Mouse (Mus musculus) intestine, embryonic 14.5 days (tissue): ENCODE data around the gene Srp14. TPM values are rescaled to one million over a fixed set of nuclear protein-coding genes. Genes with fewer than 3 reads are reported as not detected.

ENCODE experiments used
- ATAC-seq: fragments of 200-750 bp; cut with Nextera tagmentation; replicated peaks from 2 replicates; pipeline ENCODE4 v1.8.0; 2017; ENCODE audit warnings: low read depth, moderate number of reproducible peaks, moderate TSS enrichment, moderate library complexity; ENCODE audit not compliant: low FRiP score, low TSS enrichment
- DNase-seq: peaks from one replicate; pipeline ENCODE4 v3.0.0-alpha.2; 2018; ENCODE audit warnings: low spot score
- H3K27ac ChIP-seq: fragments of 300-500 bp; sonication (generic); 2 replicates; pipeline ENCODE4 v1.5.1; 2014; ENCODE audit warnings: low read depth, mild to moderate bottlenecking, control low read depth
- H3K27me3 ChIP-seq: fragments of 300-500 bp; sonication (generic); replicated peaks from 2 replicates; pipeline ENCODE4 v1.6.1; 2014; ENCODE audit warnings: low read length, control low read depth; ENCODE audit not compliant: control insufficient read depth, insufficient read depth
- H3K36me3 ChIP-seq: fragments of 300-500 bp; sonication (generic); 2 replicates; pipeline ENCODE4 v1.6.1; 2014; ENCODE audit warnings: low read length, control low read depth; ENCODE audit not compliant: control insufficient read depth, insufficient read depth
- H3K4me1 ChIP-seq: fragments of 300-500 bp; sonication (generic); replicated peaks from 2 replicates; pipeline ENCODE4 v1.6.1; 2014; ENCODE audit warnings: low read length, control low read depth, mixed read lengths; ENCODE audit not compliant: control insufficient read depth, insufficient read depth
- H3K4me2 ChIP-seq: fragments of 300-500 bp; sonication (generic); 2 replicates; pipeline ENCODE4 v1.6.1; 2014; ENCODE audit warnings: low read length
- H3K4me3 ChIP-seq: fragments of 300-500 bp; sonication (generic); 2 replicates; pipeline ENCODE4 v1.5.1; 2014; ENCODE audit warnings: low read depth, low read length, control low read depth, mixed read lengths
- H3K9ac ChIP-seq: fragments of 300-500 bp; sonication (generic); 2 replicates; pipeline ENCODE4 v1.6.1; 2014; ENCODE audit warnings: mild to moderate bottlenecking, low read length
- H3K9me3 ChIP-seq: fragments of 300-500 bp; sonication (generic); 2 replicates; pipeline ENCODE4 v1.6.1; 2016; ENCODE audit warnings: low read length, control low read depth; ENCODE audit not compliant: control insufficient read depth
- WGBS: fragments of 180-500 bp; shearing (Covaris S2); extraction: QIAGEN DNeasy Blood & Tissue Kit; methylation state at CpG from one replicate; pipeline ENCODE4 v1.1.7; 2014; 5-methylcytosine and 5-hydroxymethylcytosine counted together
- polyA plus RNA-seq: library from polyadenylated mRNA; unstranded; fragments of >200 nt; fragmentation: Nextera tagmentation; extraction: Ambion mirVana; gene quantifications from 2 replicates; pipeline ENCODE4 v1.2.1, GENCODE M21; 2014

The Srp14 gene
- polyA plus RNA-seq, 1 experiment from 2014 or later, result 203 TPM

DNA sequence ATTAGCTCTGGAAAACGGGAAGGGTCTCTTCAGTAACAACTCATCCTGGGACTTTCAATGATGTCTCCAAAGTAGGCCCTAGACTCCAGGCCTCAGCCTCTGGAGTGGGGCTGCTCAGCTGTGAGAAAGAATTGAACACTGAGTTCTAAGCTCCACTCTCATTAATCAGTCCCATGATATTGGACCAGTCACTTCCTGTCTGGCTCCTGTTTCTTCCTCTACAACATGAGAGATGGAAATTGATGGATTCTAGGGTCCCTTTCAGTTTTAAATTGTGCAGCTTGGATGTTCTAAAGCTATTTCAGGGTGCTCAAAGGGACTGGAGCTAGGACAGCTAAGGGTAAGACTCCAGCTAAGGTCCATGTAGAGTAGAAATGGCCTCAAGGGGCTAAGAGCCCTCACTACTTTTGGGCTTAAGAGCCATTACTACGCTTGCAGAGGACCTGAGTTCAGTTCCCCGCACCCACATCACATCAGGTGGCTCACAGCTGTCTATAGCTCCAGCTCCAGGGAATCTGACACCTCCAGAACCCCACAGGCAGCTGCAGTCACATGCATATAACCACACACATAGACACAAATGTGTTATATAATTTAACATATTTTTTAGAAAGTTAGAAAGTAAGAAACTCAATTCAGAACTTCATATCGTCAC, 12.4 kb upstream of the Srp14 start:
- no peaks in the 10 kb centered on the region for H3K9me3 ChIP-seq
- no peak for ATAC-seq
- H3K27me3 ChIP-seq, result no peaks in the 10 kb centered on the region
- peaks cover 17% of the 10 kb centered on the region for H3K4me1 ChIP-seq
- H3K9ac ChIP-seq, result no peak overlapping the region
- no peak overlapping the region for H3K4me2 ChIP-seq
- no peak for DNase-seq
- 80% methylated on average over 4 of the region's 4 CpGs for WGBS
- peak overlapping the region; percentile 3; the same call in 1 of the 2 replicates for H3K27ac ChIP-seq
- H3K36me3 ChIP-seq, result no peaks in the 10 kb centered on the region
- no peak overlapping the region for H3K4me3 ChIP-seq

DNA sequence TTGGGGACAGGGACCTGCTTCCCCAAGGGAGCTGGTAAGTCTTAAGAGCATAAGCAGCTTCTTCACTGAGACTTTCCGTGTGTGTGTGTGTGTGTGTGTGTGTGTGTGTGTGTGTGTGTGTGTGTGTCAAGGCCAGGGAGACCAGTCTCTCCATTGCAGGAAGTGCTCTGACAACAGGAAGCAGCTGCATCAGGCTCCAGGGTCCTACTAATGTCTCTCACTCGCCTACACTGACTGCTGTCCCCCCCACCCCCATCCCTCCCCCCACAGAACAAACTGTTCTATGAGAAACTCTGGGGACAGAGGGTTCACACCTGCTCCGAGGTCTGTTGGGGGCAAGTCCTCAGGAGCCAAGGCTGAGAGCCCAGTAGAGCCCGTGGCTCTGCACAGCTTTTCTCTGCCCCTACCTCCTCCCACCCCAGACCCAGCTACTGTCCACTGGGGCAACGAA, 11.8 kb upstream of the Srp14 start:
- Histone ChIP-seq H3K27me3 (no peaks in the 10 kb centered on the region), H3K9ac (no peak overlapping the region), H3K4me2 (no peak overlapping the region), H3K9me3 (no peaks in the 10 kb centered on the region), H3K27ac (peak overlapping the region; percentile 3; the same call in 1 of the 2 replicates), H3K4me3 (no peak overlapping the region), H3K36me3 (no peaks in the 10 kb centered on the region), H3K4me1 (peaks cover 17% of the 10 kb centered on the region)
- no peak for ATAC-seq
- 43% methylated on average over 5 of the region's 5 CpGs for WGBS
- no peak for DNase-seq

DNA sequence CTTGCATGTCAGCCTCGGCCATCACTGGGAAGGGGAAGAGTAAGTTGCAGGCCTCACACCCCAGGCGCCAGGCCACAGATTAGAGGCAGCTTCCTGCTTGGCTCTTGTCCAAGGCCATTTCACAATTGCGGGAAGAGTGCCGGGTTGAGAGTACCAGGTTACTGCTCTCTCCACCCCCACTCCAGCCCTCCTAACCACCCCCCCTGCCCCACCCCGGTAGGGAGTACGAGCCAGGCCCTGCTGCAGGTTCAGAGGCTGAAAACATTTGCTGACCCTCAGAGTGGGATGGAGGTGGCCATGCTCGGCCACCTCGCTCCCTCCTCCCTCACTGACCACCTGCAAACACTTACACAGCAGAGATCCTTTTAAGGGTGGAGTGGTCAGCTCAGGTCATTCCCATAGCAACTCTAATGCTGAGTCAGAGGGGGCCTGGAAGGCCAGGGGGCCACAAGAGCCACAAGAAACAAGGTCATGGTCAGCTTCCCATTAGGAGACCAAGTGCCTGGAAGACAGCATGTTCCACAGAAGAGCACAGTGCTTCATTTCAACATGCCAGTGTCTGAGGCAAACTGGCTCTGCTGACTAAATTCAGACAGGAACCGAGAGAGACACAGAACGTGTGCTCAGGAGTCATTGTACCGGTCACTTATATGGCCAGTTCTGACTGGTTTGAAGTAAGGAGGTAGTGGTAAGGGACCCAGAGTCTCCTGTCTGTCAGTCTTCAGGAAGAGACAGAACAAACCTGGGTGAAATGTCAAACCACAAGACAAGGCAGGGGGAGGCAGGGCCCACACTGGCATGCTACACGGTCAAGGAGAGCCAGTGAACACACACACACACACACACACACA, 11.0 kb upstream of the Srp14 start:
- 38% methylated on average over 12 of the region's 12 CpGs for WGBS
- Histone ChIP-seq H3K27ac (no peak overlapping the region; the same call in 1 of the 2 replicates), H3K4me1 (peaks cover 17% of the 10 kb centered on the region), H3K9me3 (no peaks in the 10 kb centered on the region), H3K27me3 (no peaks in the 10 kb centered on the region), H3K9ac (no peak overlapping the region), H3K4me2 (0 out of 2 replicates have a peak overlapping the region, but pooled peaks have one; percentile 1), H3K4me3 (no peak overlapping the region), H3K36me3 (no peaks in the 10 kb centered on the region)
- DNase-seq, result peak; percentile 72
- peak; percentile 54 for ATAC-seq

DNA sequence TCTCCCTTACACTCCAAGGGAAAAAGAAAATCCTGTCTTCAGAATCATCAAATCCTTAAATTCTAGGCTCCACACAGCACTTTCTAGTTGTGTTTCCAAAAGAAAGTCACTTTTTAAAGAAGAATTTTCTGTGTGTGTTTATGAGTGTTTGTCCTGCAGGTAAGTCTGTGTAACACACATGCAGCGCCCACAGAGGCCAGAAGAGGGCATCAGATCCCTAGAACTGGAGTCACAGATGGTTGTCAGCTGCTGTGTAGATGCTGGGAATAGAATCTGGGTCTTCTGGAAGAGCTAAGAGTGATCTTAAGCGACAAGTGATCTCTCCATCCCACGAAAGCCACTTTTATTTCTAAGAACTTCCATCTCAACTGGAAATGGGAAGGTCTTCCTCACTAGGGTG, 8.3 kb upstream of the Srp14 start:
- Histone ChIP-seq H3K4me2 (no peak overlapping the region), H3K36me3 (no peaks in the 10 kb centered on the region), H3K4me3 (no peak overlapping the region), H3K9me3 (no peaks in the 10 kb centered on the region), H3K27ac (no peak overlapping the region), H3K9ac (no peak overlapping the region), H3K27me3 (no peaks in the 10 kb centered on the region), H3K4me1 (peaks cover 17% of the 10 kb centered on the region)
- ATAC-seq (no peak), DNase-seq (no peak)
- 72% methylated on average over 3 of the region's 3 CpGs for WGBS

DNA sequence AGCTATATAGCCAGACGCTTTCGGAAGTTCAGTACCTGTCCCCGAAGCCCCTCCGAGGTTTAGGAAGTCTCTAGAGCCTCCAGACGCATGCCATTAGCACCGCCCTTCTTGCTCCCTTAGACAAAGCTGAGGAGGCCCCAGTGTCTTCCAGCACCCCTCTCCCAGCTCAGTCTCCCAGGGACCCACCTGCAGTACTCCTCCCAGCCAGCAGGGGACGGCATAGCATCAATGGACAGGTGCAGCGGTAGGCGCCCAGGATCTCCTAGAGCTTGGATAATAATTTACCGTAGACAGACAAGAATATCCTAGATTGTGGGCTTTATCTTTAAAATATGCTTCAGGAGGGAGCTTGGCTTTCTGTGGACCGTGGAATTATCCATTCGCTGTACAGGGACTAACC, 7.4 kb upstream of the Srp14 start:
- H3K27me3 ChIP-seq, result no peaks in the 10 kb centered on the region
- no peak overlapping the region for H3K27ac ChIP-seq
- peak; percentile 96 for DNase-seq
- no peak overlapping the region for H3K9ac ChIP-seq
- no peaks in the 10 kb centered on the region for H3K9me3 ChIP-seq
- peaks cover 17% of the 10 kb centered on the region for H3K4me1 ChIP-seq
- WGBS, result 19% methylated on average over 12 of the region's 12 CpGs
- no peaks in the 10 kb centered on the region for H3K36me3 ChIP-seq
- no peak overlapping the region for H3K4me2 ChIP-seq
- no peak overlapping the region for H3K4me3 ChIP-seq
- ATAC-seq, result peak; percentile 49; the same call in 1 of the 2 replicates

DNA sequence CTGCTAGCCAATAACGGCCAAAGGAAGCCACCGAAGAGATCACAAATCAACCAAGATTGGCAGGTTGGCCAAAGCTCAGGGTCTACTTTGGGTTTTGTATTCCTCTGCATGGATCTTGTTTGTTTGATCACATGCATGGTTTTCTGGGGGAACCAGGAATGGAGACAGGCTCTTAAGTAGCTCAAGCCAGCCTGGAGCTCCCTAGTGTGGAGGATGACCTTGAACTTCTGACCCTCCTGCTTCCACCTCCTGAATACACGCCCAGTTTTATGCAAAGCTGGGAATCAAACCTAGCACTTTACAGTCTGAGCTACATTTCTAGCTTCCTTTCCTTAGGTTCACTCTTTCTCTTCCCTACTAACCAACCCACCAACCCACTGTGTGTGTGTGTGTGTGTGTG, 5.9 kb upstream of the Srp14 start:
- H3K4me1 ChIP-seq, result peaks cover 5% of the 10 kb centered on the region
- no peaks in the 10 kb centered on the region for H3K27me3 ChIP-seq
- no peak overlapping the region for H3K4me2 ChIP-seq
- no peaks in the 10 kb centered on the region for H3K9me3 ChIP-seq
- ATAC-seq, result no peak
- WGBS, result 74% methylated on average over 3 of the region's 3 CpGs
- H3K4me3 ChIP-seq, result no peak overlapping the region
- no peaks in the 10 kb centered on the region for H3K36me3 ChIP-seq
- DNase-seq, result no peak
- H3K9ac ChIP-seq, result no peak overlapping the region
- no peak overlapping the region for H3K27ac ChIP-seq

DNA sequence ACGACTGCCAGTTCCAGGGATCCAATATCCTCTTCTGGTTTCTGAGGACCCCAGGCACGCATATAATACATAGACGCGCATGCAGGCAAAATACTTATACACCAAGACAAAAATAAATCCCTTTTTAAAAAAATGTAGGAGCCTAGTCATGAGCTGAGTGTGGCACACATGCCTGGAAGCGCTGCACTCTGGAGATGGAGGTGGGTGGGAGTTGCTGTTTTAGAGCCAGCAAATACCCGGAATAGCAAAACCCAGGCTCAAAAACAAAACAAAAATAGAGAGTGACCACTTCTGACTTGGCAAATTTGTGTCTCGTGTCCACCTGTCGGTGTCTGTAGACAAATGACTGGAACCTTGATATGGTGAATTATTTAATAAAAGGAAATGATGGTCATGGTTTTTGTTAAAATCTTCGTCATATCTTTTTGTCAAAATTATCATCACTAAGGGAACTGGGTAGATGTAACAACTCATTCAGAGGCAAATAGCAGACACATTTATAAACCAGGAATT, 4.9 kb upstream of the Srp14 start:
- Histone ChIP-seq H3K27ac (no peak overlapping the region), H3K4me1 (no peaks in the 10 kb centered on the region), H3K36me3 (no peaks in the 10 kb centered on the region), H3K4me3 (no peak overlapping the region), H3K4me2 (no peak overlapping the region), H3K9me3 (no peaks in the 10 kb centered on the region), H3K9ac (no peak overlapping the region), H3K27me3 (no peaks in the 10 kb centered on the region)
- 82% methylated on average over 9 of the region's 9 CpGs for WGBS
- ATAC-seq (no peak), DNase-seq (no peak)

DNA sequence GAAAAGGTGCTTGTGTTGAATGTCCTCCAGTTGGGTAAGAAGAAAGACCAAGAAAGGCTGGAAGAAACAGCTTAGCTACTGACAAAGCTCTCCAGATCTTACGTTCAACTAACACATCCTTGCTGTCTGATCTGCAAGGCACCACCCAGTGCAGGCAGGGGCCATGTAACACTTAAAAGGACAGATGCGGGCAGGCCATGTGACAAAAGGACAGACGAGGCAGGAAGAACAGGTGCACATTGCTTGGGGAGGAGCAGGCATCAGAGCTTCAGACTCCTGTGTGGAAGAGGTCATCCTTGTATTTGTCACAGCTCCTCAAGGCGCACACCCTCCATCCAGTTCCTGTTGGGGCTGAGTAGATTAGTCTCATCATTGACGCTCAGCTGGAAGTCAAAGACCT, 3.5 kb upstream of the Srp14 start:
- H3K36me3 ChIP-seq, result no peaks in the 10 kb centered on the region
- WGBS, result 81% methylated on average over 5 of the region's 5 CpGs
- no peaks in the 10 kb centered on the region for H3K27me3 ChIP-seq
- DNase-seq (no peak), ATAC-seq (no peak)
- H3K4me2 ChIP-seq, result no peak overlapping the region
- no peak overlapping the region for H3K9ac ChIP-seq
- peaks cover 7% of the 10 kb centered on the region for H3K4me1 ChIP-seq
- no peaks in the 10 kb centered on the region for H3K9me3 ChIP-seq
- H3K4me3 ChIP-seq, result no peak overlapping the region
- no peak overlapping the region for H3K27ac ChIP-seq
